Mouse (Mus musculus): ENCODE measurements around the gene Rbfox1.

GRCm38 (mm10) chr16:6121232-6121631, 236.1 kb downstream of the Rbfox1 start:
- TF ChIP-seq POLR2A (IDR thresholded peaks at IDR 0.05; ENCODE audit: extremely low read depth, insufficient read depth, low read length) (no peak), CTCF (IDR thresholded peaks at IDR 0.05; ENCODE audit: extremely low read depth, insufficient read depth, low read length) (no peak)

Measured in cortical plate, adult 2 months (tissue).